Mouse (Mus musculus) midbrain, embryonic 16.5 days (tissue): Measurements from ENCODE around the gene Adam22. TPM values are rescaled to one million over a fixed set of nuclear protein-coding genes. Genes with fewer than 3 reads are reported as not detected.
A peak's percentile ranks its signal among the peaks of the same experiment; 100 is the strongest.

ENCODE experiments used
- ATAC-seq: fragments of 200-750 bp; cut with Nextera tagmentation; 2 replicates; pipeline ENCODE4 v1.8.0; 2017; ENCODE audit warnings: moderate TSS enrichment
- H3K27ac ChIP-seq: fragments of 300-500 bp; sonication (generic); 2 replicates; pipeline ENCODE4 v1.5.1; 2014; ENCODE audit warnings: mild to moderate bottlenecking, low read length, mixed read lengths
- H3K27me3 ChIP-seq: fragments of 300-500 bp; sonication (generic); 2 replicates; pipeline ENCODE4 v1.6.1; 2014; ENCODE audit warnings: low read depth, low read length, mixed read lengths; ENCODE audit not compliant: control insufficient read depth, insufficient read depth
- H3K36me3 ChIP-seq: fragments of 300-500 bp; sonication (generic); 2 replicates; pipeline ENCODE4 v1.6.1; 2014; ENCODE audit warnings: mild to moderate bottlenecking, low read length, moderate library complexity, mixed read lengths; ENCODE audit not compliant: control insufficient read depth, insufficient read depth
- H3K4me1 ChIP-seq: fragments of 300-500 bp; sonication (generic); 2 replicates; pipeline ENCODE4 v1.6.1; 2014; ENCODE audit warnings: mild to moderate bottlenecking, low read length, mixed read lengths; ENCODE audit not compliant: control insufficient read depth, insufficient read depth
- H3K4me2 ChIP-seq: fragments of 300-500 bp; sonication (generic); 2 replicates; pipeline ENCODE4 v1.6.1; 2014; ENCODE audit warnings: mild to moderate bottlenecking, low read length, mixed read lengths
- H3K4me3 ChIP-seq: fragments of 300-500 bp; sonication (generic); 2 replicates; pipeline ENCODE4 v1.5.1; 2014; ENCODE audit warnings: low read depth, mild to moderate bottlenecking, low read length, moderate library complexity, mixed read lengths
- H3K9ac ChIP-seq: fragments of 300-500 bp; sonication (generic); 2 replicates; pipeline ENCODE4 v1.6.1; 2014; ENCODE audit warnings: low read depth, low read length, mixed read lengths
- H3K9me3 ChIP-seq: fragments of 300-500 bp; sonication (generic); replicated peaks from 2 replicates; pipeline ENCODE4 v1.6.1; 2014; ENCODE audit warnings: mild to moderate bottlenecking, low read length, mixed read lengths; ENCODE audit not compliant: control insufficient read depth, poor library complexity, severe bottlenecking
- WGBS: fragments of 180-500 bp; shearing (Covaris S2); extraction: QIAGEN DNeasy Blood & Tissue Kit; methylation state at CpG from one replicate; pipeline ENCODE4 v1.1.7; 2014; 5-methylcytosine and 5-hydroxymethylcytosine counted together
- polyA plus RNA-seq: library from polyadenylated mRNA; unstranded; fragments of >200 nt; fragmentation: Nextera tagmentation; extraction: Ambion mirVana; gene quantifications from 2 replicates; pipeline ENCODE4 v1.2.1, GENCODE M21; 2015

Gene Adam22
- polyA plus RNA-seq, 1 experiment from 2014 or later, result 49.5 TPM

DNA sequence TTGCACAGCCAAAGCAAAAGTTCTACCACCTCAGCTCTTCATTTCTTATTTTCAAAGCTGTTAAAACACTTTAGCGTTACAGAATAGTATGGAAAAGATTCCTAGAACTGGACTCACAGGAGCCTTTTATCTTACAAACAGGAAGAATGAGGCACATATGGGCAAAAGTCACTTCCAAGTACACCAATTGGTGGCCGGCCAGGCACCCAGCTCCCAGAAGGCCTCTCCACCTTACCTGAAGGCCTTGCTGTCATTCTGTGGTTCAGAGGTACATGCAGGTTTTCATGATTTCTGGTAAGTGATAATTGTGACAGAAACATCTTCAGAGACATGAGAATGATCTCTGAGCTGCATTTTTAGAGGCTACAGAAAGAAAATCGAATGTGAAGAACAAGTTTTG, 24.7 kb downstream of the Adam22 start:
- H3K4me3 ChIP-seq, result no peak overlapping the region
- no peaks in the 10 kb centered on the region for H3K36me3 ChIP-seq
- 94% methylated on average over 3 of the region's 3 CpGs for WGBS
- H3K4me1 ChIP-seq, result no peaks in the 10 kb centered on the region
- no peak overlapping the region for H3K27ac ChIP-seq
- H3K9me3 ChIP-seq, result no peaks in the 10 kb centered on the region
- ATAC-seq, result no peak
- H3K4me2 ChIP-seq, result no peak overlapping the region
- no peak overlapping the region for H3K9ac ChIP-seq
- no peaks in the 10 kb centered on the region for H3K27me3 ChIP-seq

DNA sequence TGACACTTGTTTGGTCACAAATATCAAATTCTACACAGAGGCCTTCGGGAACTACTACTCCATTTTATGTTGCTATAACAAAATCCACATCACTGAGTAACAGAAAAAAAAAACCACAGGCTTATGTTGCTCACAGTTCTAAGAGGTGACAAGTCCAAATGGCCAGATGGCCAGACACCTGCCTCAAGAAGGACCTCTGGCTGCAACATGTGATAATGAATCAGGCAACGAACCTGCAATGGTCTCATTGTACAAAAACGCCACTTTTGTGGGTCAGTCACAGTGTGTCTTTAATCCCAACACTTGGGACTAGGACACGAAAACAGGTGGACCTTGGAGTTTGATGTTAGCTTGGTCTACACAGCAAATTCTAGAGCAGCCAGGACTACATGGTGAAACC, 26.3 kb downstream of the Adam22 start:
- Histone ChIP-seq H3K27me3 (no peaks in the 10 kb centered on the region), H3K9ac (no peak overlapping the region), H3K27ac (no peak overlapping the region), H3K4me1 (no peaks in the 10 kb centered on the region), H3K4me3 (no peak overlapping the region), H3K4me2 (no peak overlapping the region), H3K36me3 (no peaks in the 10 kb centered on the region), H3K9me3 (no peaks in the 10 kb centered on the region)
- 93% methylated on average over 4 of the region's 4 CpGs for WGBS
- ATAC-seq, result no peak

DNA sequence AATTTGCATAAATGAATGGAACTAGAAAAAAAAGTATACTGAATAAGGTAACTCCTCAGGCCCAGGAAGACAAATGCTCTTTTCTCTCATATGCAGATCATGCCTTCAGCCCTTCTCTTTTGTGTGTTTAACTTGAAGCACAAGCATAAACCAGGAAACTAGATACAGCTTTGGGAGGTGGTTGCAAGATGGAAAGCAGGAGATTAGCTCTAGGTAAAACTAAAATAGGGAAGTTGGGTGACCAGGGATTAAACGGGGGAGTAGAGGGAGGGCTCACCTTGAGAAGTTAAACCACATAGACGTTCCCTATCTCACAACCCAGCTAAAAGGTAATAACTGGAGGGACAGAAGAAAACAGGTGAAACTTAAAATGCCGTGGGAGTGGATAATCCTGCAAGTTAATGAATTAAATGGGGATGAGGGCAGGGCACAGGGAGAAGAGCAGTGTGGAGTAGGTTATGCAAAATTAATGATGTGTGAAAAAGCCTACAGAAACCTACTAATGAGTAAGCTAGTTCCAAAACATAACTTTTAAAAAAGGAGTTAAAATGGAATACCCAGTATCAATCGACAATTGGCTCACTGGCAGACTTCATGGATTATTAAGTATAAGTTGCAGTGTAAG, 40.2 kb downstream of the Adam22 start:
- no peak overlapping the region for H3K4me2 ChIP-seq
- no peak for ATAC-seq
- H3K4me3 ChIP-seq, result no peak overlapping the region
- no peaks in the 10 kb centered on the region; the same call in 1 of the 2 replicates for H3K36me3 ChIP-seq
- H3K27me3 ChIP-seq, result no peaks in the 10 kb centered on the region
- H3K27ac ChIP-seq, result no peak overlapping the region
- no peaks in the 10 kb centered on the region for H3K4me1 ChIP-seq
- H3K9me3 ChIP-seq, result no peaks in the 10 kb centered on the region
- WGBS, result 74% methylated on average over 4 of the region's 4 CpGs
- no peak overlapping the region for H3K9ac ChIP-seq

DNA sequence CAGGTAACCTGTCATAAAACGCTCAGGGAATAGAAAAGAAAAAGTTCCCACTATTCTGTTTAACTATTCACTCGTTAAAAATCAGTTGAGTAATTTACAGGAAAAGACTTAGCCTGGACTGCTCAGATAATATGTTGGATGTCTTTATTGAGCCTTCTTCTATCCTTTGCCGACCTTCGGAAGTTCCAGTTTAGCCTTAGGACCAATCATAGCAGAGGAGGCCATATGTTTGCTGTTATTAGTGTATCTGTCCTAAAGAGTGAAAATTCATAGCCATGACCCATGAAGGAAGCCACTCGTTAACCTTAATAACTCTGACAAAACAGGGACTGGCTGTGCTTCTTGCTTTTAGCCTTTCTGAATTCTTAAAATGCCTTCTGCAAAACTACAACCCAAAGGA, 41.3 kb downstream of the Adam22 start:
- no peaks in the 10 kb centered on the region for H3K4me1 ChIP-seq
- H3K9ac ChIP-seq, result no peak overlapping the region
- H3K4me3 ChIP-seq, result no peak overlapping the region
- H3K27ac ChIP-seq, result no peak overlapping the region
- H3K36me3 ChIP-seq, result no peaks in the 10 kb centered on the region; the same call in 1 of the 2 replicates
- WGBS, result 83% methylated on average over 5 of the region's 5 CpGs
- no peaks in the 10 kb centered on the region for H3K9me3 ChIP-seq
- H3K4me2 ChIP-seq, result no peak overlapping the region
- no peaks in the 10 kb centered on the region for H3K27me3 ChIP-seq
- no peak for ATAC-seq

DNA sequence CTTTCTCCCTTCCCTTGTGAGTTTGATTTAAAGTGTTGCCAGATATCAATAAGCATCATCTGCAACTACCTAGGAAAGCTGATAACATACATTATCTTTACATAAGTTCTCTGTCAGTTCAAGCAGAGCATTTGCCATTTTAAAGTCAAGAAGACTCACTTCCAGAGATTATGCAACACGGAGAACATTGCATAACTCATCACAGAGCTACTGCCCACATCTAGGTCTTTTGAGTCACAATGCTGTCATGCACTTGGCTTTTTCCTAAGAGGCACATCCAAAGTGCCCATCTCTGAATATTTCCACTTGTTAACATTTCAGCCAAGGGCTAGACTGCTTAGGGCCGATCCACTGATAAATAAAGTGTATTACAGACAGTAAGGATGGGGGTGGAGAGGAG, 55.6 kb downstream of the Adam22 start:
- no peaks in the 10 kb centered on the region for H3K4me1 ChIP-seq
- no peak for ATAC-seq
- H3K9ac ChIP-seq, result no peak overlapping the region
- 90% methylated on average over 2 of the region's 2 CpGs for WGBS
- H3K9me3 ChIP-seq, result no peaks in the 10 kb centered on the region
- H3K4me3 ChIP-seq, result no peak overlapping the region
- H3K36me3 ChIP-seq, result no peaks in the 10 kb centered on the region
- H3K4me2 ChIP-seq, result no peak overlapping the region
- no peaks in the 10 kb centered on the region for H3K27me3 ChIP-seq
- no peak overlapping the region for H3K27ac ChIP-seq

DNA sequence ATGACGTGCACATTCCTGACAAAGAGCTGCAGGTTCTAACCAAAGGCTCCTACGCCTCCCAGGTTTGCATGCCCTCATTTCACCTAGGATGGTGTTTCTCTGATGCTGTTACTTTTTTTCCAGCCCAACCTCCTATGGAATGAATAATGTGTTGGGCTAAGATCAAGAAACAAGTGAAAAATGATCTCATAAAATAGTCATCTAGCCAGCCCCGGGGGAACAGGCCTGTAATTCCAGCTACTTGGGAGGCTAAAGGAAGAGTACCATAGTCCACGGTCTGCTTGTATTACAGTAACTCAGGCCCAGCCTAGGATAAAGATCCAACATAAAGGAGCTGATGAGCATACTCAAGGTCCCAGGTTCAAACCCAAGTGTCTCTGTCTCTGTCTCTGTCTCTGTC, 57.1 kb downstream of the Adam22 start:
- no peaks in the 10 kb centered on the region for H3K9me3 ChIP-seq

DNA sequence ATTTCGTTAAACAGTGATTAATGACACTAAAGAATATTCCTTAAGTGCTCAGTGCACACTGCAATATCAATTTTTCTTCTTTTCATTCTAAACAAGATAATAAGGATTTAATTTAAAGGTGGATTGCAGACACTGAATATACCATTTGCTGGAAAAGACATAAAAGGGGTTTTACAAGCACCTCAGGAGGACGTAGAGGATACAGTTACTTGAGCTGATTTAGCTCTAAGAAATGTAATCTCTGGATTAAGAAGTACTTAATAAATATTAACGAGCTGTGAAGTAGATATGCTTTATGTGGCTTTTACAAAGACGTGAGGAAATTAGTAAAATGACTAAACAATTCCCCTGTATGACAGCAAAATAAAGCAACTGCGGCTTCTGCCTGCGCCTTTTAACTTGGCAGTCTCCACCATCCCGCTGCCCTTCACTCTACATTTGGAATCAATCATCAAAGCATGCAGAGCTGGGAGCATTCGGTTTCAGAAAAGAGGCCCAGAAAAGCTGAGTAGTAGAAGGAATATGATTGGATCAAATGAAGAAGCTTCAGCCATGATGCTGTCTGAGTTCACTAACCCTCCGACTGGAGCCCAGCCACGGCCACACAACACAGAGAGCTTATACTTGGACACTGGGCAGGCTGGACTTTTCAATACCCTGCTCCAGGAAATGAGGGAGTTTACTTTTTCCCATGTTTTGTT, 70.1 kb downstream of the Adam22 start:
- peak overlapping the region; percentile 20; the same call in 1 of the 2 replicates for H3K9ac ChIP-seq
- H3K9me3 ChIP-seq, result no peaks in the 10 kb centered on the region
- H3K4me3 ChIP-seq, result no peak overlapping the region
- H3K4me1 ChIP-seq, result peaks cover 7% of the 10 kb centered on the region
- ATAC-seq, result peak; percentile 71
- H3K36me3 ChIP-seq, result no peaks in the 10 kb centered on the region
- no peaks in the 10 kb centered on the region for H3K27me3 ChIP-seq
- peak overlapping the region; percentile 31; the same call in 1 of the 2 replicates for H3K4me2 ChIP-seq
- WGBS, result 38% methylated on average over 10 of the region's 10 CpGs
- peak overlapping the region; percentile 31; the same call in 1 of the 2 replicates for H3K27ac ChIP-seq

More for the DNA sequence above, 57.1 kb downstream of the Adam22 start:
- 82% methylated on average over 4 of the region's 4 CpGs for WGBS
- H3K4me2 ChIP-seq, result no peak overlapping the region
- no peaks in the 10 kb centered on the region for H3K27me3 ChIP-seq
- no peaks in the 10 kb centered on the region for H3K36me3 ChIP-seq
- H3K4me1 ChIP-seq, result no peaks in the 10 kb centered on the region
- no peak for ATAC-seq
- H3K27ac ChIP-seq, result no peak overlapping the region
- H3K9ac ChIP-seq, result no peak overlapping the region
- H3K4me3 ChIP-seq, result no peak overlapping the region

DNA sequence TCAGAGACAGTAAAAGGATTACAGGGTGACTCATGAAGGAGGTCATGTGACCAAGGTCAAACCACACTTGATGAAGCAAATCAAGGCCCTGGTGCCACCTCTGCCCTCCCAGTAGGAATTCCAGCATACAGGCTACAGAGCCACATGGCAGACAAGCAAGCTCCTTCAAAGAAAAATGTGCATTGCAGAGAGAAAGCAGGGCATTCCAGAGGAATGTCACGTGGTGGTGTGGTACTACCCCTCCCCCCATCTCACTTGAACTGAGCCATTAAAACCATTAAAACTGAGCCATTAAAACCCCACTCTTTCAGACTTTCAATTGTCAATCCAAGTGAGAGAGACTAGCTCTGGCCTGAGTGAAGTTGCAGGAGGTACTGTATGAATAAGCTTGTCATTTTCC, 74.7 kb downstream of the Adam22 start:
- Histone ChIP-seq H3K4me3 (no peak overlapping the region), H3K4me1 (peaks cover 13% of the 10 kb centered on the region), H3K27me3 (no peaks in the 10 kb centered on the region), H3K4me2 (no peak overlapping the region), H3K9me3 (no peaks in the 10 kb centered on the region), H3K9ac (no peak overlapping the region), H3K27ac (no peak overlapping the region), H3K36me3 (no peaks in the 10 kb centered on the region)
- ATAC-seq, result no peak
- 16% methylated on average over 1 of the region's 1 CpGs for WGBS

DNA sequence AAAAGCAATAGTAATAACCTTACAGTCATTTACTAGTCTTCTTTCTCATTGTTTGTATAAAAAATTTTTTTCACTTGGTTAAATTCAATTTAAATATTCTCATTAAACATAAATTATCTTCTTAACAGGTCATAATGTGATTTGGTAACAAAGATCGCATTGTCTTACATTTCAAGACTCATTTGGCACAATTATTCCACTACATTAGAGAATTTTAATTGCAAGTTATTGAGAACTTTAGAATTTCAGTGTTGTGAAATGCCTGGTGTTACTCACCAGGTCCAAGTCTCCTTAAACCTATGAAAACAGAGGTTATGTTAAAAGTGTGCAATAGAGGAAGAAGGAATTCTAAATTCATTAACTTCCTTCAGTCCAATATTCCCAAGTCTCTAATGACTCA, 76.5 kb downstream of the Adam22 start:
- no peak overlapping the region for H3K27ac ChIP-seq
- peaks cover 9% of the 10 kb centered on the region for H3K4me1 ChIP-seq
- no peaks in the 10 kb centered on the region for H3K36me3 ChIP-seq
- H3K4me2 ChIP-seq, result no peak overlapping the region
- no peak for ATAC-seq
- H3K9me3 ChIP-seq, result no peaks in the 10 kb centered on the region
- H3K4me3 ChIP-seq, result no peak overlapping the region
- H3K9ac ChIP-seq, result no peak overlapping the region
- 87% methylated on average over 1 of the region's 1 CpGs for WGBS
- H3K27me3 ChIP-seq, result no peaks in the 10 kb centered on the region
